Mouse (Mus musculus) embryo, embryonic 11.5 days (tissue): ENCODE results near the gene Peli2.

Source experiments
- DNase-seq: peaks from one replicate; pipeline ENCODE4 v3.0.0-alpha.2; 2012; ENCODE audit warnings: low read depth, low spot score

Peli2 gene

DNA sequence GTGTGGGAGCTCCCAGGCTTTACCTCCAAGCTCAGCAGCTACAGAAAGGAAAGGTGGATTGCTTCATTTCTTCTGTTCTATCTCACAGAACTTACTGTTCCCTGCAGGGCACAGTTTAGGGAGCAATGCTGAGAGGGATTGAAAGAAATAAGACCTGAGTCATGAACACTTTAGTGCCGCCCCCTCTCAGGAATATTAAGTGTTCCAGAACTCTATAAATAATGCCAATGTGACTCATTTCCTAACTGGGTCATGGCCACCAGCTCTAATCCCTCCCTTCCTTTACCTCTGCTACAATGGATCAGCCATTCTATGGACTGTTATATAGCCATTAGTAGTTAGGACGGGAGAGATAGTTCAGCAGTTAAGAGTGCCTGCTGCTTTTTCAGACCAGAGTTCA, 168.0 kb downstream of the Peli2 start:
- no peak for DNase-seq

DNA sequence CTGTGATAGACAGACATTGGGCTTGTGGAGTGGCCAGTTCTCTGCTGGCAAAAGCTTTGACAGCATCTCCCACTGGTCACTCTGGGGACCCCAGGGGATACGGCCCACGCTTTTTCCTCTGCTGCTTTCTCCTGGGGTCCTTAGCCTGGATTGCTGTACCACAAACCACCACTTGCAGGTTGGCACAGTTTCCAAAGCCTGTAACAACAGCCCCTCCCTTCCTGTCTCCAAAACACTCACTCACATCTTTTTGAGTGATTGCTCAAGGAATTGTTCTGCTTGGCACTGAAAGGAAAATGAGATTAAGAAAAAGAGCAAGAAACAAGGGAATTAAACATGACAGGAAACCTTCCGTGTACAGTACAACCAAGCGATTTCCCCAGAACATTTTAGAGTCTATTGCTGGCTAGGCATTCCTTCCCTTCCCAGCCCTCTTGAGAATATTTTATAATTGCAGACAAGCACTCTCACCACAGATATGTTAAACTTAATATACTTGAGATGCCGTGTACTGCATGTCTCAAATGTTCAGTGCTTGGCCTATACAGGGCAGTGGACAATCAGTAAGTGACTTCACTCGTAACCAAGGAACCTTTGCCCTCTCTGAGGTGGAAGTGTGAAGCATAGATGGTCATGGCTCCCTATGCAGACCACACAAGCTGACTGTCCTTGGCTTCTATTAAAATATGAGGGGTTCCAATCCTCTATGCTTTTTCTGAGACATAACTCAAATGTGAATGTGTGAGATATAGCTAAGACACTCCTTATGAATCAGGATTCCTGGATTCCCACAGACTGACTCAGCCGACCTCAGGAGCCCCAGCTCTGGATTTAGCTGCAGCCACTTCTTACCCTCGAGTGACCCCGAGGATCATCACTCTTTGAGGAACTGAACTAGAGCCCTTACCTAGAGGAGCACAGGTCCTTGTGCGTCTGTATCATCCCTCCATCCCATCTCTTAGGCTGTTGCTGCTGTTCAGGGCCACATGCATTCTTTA, 169.3 kb downstream of the Peli2 start:
- DNase-seq: no peak

DNA sequence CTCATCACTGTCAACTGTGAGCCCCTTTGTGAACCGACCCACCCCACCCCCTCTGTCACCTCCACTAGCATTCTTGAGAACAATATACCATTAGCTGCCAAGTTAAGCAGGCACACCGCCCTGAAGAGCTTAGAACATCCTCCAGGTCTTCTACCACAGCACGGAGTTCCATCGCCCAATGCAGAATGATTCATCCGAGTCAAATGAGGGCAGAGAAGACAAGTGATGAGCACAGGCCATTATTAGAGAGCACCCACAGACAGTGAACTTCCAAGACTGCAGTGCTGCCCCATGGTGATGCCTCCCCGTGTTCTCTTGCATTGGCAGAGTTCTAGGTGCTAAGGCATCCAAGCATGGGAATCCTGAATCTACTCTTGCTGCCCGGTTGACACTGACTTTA, 172.9 kb downstream of the Peli2 start:
- no peak for DNase-seq

DNA sequence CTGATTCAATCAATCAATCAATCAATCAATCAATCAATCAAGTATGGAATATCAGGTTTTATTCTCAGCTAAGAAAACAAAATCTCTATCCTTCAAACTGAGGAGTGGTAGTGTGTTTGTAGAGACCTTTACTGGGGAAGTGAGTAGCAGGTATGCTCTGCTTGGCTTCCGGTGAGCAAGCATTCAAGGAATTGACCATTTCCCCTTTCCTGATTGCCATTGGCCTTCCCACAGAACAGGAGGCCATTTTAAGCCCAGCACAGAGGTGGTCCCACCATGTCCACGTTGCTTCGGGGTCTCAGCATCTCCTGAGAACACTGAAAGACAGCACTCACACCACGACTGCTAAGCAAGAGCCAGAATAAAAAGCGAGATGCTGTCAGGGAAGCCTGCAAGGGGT, 174.8 kb downstream of the Peli2 start:
- DNase-seq: no peak

DNA sequence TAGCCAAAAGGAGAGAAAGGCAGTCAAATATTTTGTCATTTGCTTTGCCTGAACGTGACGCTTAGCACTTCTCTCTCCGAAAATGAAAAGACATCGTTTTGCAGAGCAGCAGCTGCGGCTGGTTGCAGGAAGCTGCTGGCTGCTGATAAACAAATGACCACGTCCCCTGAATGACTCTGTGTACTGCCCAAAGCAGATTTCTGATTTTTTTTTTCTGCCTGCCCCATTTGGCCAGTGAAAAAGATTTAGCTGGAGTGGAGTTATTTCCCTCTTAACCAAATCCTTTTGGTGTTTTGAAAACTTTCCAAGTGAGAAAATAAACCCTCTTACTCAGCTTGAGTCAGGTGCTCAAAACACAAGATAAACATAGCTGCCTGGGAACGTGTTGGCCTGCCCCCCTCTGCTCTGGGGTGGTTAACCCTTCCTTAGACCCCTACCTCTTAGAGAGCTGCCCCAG, 175.2 kb downstream of the Peli2 start:
- no peak for DNase-seq

DNA sequence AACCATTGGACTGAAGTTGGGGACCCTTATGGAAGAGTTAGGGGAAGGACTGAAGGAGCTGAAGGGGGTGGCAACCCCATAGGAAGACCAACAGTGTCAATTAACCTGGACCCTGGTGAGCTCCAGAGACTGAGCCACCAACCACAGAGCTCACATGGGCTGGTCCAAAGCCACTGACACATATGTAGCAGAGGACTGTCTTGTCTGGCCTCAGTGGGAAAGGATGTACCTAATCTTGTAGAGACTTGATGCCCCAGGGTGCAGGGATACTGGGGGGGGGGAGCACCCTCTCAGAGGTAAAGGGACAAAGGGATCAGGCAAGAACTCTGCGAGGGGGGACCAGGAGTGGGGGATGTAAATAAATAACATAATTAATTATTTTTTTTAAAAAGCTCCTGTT, 176.2 kb downstream of the Peli2 start:
- DNase-seq: no peak

DNA sequence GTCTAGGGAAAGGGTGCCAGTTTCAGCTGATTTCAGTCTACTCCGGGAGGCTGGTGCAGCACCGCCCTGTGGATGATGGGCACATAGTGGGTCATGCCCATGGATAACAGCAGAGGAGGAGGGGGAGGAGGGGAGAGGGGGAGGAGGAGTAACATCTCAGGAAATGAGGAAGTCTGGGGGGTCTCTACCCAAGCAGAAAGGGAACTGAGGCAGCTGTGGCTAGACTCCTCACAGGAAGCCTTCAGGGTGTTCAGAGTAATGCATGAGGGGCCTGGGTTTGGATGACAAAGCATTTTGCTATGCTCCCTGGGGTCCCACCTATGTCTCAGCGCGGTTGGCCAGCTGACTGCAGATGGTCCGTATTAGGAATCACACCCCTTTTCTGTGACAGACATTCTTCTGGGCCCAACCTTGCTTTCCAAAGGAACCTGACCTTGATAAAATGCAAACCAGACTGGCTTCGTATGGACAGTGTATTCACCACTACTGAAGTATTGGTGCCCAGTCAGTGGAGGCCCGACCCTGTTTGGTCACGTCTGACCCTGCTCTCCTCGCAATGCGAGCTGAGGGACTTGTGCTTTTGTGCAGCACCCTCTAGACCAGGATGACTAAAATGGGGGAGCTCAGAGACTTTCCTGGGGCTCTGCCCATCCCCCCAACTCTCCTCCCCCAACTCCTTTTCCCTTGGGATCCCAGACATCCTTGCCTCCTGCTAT, 182.0 kb downstream of the Peli2 start:
- no peak for DNase-seq

DNA sequence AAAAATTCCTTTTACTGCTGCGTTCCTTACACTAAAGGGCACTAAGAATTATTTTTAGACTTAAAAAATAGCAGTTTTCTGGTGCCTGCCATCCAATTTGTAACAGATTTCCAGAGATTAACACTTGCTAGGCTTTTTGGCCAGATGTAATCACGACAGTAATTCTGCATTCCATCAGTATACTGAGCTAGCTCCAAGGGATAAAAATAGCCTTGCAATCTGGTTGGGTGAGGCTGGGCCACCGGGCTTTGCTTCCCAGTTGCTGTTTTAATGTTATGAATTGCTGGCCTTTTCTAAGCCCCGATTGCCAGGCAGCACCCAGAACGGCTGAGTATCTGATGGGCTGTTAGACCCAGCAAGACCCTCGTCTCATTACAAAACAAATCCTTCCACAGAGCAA, 182.6 kb downstream of the Peli2 start:
- DNase-seq: no peak

DNA sequence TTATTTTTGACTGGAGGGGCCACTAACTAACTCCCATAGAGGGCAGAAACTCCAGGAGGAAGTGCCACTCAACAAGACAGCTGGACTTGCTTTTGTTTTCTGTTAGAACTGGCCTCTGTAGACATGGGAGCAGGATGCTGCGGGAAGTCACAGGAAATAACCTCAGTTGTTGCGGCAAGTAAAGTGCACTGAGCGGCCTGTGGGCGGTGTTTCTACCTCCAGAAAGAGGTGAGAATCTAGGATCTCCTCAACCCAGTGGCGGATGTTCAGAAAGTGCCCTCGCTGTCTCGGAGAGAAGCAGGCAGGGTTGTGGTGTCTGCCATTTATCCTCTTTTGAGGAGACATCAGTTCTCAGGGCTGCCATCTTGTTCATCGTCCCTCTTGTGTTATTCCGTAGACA, 183.2 kb downstream of the Peli2 start:
- no peak for DNase-seq

DNA sequence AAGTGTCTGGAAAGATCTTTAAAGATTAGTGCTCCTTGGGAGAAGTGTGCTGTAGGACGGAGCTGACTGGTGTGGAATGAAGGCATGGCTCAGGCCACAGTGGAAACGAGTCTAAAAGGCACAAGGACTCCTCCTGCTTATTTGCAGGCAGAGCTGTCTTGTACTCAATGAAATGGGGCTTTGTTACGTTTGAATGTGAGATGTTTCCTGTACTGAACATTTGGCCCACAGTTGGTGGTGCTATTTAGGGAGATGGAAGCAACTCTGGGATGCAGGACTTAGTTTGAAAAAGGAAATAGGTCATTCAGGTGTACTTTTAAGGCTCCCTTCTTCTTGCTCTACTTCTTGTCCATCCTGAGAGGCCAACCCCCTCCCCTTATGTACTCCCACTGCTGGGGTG, 192.6 kb downstream of the Peli2 start:
- no peak for DNase-seq

DNA sequence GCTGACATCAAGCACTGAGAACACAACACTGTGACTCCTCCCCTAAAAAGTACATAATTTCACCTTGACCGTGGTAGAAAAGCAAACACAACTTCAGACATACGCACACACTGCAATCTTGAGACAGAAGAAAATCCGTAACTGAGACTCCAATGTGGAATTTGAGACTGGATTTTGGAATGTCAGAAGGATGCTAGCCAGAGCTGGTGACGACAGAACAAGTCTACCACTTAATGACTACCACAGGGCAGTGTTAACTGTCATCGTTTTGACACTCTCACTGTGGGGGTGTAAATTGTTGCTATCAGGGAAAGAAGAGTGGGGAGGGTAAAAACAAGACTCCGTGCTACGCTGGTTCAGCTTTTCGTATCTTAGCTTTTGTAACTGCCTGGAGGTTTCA, 195.8 kb downstream of the Peli2 start:
- DNase-seq: no peak

DNA sequence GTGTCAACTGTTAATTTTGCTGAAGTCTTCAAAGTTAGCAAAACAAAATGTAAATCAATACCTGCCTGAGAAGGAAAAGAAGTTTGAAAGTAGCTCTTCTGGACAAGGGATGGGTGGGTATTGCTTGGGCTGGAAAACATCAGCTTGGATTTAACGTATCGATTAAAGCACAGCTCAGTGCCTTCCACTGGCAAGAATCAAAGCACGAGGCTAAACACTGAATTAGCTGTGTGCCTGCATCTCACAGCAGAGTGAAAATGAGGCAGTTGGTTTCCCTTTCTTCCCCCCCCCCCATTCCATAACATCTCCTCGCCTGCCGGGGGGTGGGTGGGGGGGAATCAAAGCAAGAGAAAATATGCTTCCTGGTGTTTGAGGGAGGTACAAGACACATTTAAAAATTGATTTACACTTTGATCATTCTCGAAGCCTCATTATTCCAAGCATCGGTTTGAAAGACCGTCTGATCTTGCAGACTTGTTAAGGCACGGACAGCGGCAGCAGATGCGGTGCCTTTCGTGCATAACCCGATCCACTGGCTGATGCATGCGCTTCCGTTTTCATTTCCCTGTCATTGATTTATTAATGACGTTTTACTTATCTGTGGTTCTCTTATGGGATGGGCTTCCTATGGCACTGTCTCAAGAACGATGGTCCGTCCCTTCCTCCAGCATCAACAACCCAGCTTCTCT, 203.3 kb downstream of the Peli2 start:
- DNase-seq: no peak

DNA sequence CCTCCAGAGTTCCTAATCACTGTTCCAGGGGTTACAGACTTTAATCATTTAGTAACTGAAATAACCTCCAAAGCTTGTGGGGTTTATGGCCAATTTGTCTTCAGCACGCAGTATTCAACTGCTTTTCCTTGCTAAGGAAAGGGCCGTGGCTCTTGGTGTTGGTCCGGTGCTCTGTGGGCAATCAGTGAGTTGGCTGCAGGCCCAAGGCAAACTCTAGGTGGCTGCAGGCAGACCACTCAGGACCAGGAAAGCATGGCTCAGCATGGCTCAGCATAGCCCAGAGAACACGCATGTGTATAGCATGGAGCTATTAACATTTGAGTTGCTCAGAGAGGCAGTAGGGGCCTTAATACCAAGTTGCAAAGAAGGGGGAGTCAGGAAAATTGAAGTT, 203.8 kb downstream of the Peli2 start:
- DNase-seq: no peak

DNA sequence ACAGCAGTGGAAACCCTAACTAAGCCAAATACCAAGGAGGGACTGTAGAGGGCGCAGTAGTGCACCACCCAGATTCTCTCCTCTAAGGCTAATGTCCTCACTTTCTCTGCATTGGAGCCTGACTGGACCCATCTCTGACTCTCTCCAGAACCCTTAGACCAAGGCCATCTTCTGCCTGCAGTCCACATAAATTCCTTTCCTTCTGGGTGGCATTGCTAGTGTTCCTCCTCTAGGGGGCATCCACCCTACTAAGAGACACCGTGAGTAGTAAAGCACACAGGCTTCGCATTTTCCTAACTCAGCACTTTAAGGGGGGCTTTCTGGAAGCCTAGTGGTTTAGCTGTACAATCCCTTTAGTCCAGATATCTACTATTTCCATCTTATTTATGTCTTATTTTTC, 207.1 kb downstream of the Peli2 start:
- DNase-seq: no peak

DNA sequence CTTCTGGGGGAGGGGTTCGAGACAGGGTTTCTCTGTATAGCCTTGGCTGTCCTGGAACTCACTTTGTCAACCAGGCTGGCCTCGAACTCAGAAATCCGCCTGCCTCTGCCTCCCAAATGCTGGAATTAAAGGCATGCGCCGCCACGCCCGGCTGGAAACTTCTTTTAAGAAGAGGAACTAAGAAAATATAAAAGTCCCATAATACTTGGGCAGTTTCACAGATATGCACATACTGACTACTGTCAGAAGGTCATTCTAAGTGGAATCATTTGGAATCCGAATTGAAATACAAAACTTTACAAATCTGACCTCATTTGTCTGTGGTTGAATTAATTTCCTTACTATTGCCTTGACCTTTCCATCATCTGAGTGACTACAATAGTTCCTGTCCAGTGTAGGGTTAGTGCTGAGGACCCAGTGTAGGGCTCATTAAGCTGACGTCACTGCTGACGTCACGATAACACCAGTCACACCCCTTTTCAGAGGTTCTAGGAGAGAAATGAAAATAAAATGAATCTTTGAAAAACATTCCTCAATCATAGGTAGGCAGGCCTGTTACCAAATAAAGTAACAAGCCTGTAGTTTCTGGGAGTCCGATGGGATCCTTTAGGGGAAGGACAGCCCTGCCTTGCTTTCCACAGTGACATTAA, 209.2 kb downstream of the Peli2 start:
- DNase-seq: no peak
